Mouse (Mus musculus) brain, embryonic 18.5 days (tissue): ENCODE results near the gene Nav2.

Source experiments
- DNase-seq: peaks from one replicate; pipeline ENCODE4 v3.0.0-alpha.2; 2012; ENCODE audit warnings: low read depth, low spot score

Nav2 gene

GRCm38 (mm10) chr7:49248333-49249086 is 340.0 kb downstream of the Nav2 start:
- no peak for DNase-seq

DNA sequence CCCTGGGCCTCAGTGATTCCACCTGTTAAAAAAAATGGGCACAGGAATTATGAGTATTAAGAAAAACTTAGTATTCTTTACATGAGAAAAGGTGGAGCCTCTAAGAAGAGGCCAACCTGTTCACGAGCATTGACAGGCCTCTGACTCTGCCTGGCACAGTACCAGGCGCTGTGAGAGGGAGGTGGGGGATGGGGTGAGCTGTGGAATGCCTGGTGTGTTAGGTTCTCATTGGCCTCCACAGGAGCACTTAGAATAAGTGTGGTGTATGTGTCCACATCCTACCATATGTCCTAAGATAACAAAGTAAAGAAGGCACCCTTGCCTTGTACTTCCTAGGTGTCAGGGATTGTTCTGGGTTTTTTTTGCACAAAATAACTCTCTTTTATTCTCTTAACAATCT is 340.9 kb downstream of the Nav2 start:
- DNase-seq, result no peak

GRCm38 (mm10) chr7:49249996-49250395 is 341.5 kb downstream of the Nav2 start:
- DNase-seq, result no peak

- no peak for DNase-seq
Measured at GRCm38 (mm10) chr7:49250581-49251307, 342.2 kb downstream of the Nav2 start.

GRCm38 (mm10) chr7:49251308-49251638 is 342.8 kb downstream of the Nav2 start:
- no peak for DNase-seq

DNA sequence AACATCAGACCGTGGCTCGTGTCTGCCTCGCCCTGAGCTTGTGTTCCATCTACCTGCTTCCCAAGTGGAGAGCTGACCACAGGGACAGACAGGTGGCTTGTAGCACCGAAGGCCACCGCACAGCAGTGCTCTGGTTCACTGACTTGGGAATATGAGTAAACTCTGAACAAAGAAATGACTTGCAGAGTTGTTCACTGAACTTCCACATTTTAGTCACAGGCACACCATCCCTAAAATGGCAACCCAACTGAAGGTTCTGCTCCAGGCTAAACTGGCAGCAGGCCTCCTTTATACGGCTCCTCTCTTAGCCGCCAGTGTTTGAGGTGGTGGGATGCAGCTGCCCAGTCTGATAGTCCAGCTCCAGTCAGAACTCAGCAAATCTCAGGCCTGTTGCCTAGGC is 343.9 kb downstream of the Nav2 start:
- DNase-seq, result no peak

- no peak for DNase-seq
Measured at GRCm38 (mm10) chr7:49252902-49253301, 344.4 kb downstream of the Nav2 start.

- DNase-seq, result no peak
Measured at GRCm38 (mm10) chr7:49255053-49255452, 346.5 kb downstream of the Nav2 start.

- DNase-seq, result no peak
Measured at GRCm38 (mm10) chr7:49257234-49257906, 348.9 kb downstream of the Nav2 start.

DNA sequence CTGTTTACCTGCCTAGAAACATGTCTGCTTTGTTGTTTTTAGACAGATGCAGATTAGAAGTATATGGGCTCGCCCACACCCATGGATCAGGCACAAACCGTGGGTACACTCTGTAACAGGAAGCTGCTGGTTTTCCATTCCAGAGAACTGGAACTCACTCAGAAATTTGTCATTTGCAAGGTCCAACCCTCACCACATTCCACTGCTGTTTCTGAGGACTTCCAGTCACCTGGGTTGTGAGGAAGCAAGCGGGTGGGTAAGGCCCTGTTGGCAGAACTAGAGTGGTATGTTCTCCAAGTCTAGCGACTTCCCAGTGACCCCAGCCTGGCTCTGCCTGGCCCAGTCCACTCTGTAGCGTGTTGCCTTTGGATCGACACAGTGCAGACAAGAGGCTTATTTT is 349.6 kb downstream of the Nav2 start:
- DNase-seq, result no peak

GRCm38 (mm10) chr7:49261941-49262511 is 353.5 kb downstream of the Nav2 start:
- no peak for DNase-seq

- DNase-seq, result no peak
Measured at GRCm38 (mm10) chr7:49266422-49266821, 357.9 kb downstream of the Nav2 start.

DNA sequence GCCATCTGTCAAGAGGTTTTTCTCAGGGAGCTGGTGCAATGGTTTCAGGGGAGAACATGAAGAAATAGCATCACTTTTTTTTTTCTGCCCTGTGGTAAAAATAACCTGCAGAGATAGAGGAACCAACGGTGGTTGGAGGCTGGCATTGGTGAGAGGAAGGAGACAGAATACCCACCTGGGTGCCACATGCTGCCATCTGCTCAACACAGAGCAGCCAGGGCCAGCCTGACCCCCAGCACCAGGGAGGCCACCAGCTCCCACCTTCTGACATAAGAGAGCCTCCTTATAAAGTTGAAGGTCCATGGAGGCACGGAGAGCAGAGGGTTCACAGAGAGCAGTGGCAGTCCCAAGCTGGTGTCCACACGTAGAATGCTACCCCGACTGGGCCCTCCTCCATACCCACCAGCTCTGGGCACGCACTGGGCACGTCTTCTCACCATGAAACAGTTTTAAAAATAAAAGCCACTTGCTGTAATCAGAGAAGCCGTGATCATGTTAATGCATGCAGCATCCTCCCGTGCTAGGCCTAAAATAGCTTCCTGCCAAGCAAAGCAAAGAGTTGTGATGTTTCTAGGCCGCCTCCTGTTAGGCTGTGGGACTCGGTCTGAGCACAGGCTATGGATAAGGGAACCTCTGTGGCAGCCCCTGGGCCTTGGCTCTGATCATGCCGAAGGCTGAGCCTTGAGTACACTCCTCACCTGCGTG is 359.3 kb downstream of the Nav2 start:
- no peak for DNase-seq

DNA sequence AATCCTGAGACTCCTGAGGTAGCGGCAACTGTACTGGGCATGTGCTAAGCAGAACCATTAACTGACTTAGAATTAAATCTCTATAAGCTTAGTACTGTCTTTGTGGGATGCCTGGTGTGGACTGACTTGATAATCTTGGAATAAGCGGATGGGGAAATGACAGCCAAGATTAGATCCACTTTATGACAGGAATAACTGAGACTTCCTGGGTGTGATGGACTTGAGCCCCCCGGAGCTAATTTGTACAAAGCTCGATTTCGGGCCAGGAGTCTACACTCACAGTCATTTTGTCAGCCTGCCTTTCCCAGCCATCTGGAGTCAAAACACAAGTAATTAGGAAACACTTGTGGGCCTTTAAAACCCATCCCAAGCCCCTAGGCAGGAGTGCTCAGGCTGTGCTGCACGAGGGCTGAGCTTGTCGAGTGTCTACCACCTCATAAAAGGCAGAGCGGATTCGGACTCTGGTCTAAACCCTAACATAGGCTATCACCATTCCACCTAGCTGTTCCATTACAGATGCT is 359.9 kb downstream of the Nav2 start:
- DNase-seq, result no peak

- no peak for DNase-seq
Measured at GRCm38 (mm10) chr7:49270855-49271254, 362.3 kb downstream of the Nav2 start.

GRCm38 (mm10) chr7:49272445-49273439 is 364.2 kb downstream of the Nav2 start:
- no peak for DNase-seq

GRCm38 (mm10) chr7:49273907-49274656 is 365.6 kb downstream of the Nav2 start:
- DNase-seq, result no peak

GRCm38 (mm10) chr7:49274676-49275075 is 366.2 kb downstream of the Nav2 start:
- no peak for DNase-seq

GRCm38 (mm10) chr7:49276163-49276562 is 367.6 kb downstream of the Nav2 start:
- no peak for DNase-seq

DNA sequence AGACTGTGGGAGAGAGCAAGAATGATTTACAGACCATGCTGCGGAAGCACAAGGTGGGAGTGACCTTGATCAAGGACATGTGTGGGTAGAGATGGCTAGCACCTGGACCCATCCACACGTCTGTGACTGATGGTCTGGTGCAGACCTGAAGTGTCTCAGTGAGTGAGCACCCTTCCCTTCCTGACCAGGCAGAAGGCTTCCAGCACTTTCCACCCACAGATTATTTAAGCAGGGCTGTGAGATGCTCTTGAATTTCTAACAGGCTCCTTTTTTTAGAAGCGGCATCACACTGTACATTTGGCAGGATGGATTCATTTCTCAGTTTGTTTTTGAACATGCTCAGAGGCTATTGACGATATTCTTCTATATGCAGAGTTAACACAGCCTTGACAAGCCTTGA is 369.2 kb downstream of the Nav2 start:
- no peak for DNase-seq
